Mouse (Mus musculus) megakaryocyte-erythroid progenitor cell, adult 5-6 weeks (primary cell): ENCODE data around the gene Grtp1. TPM values are rescaled to one million over a fixed set of nuclear protein-coding genes. Genes with fewer than 3 reads are reported as not detected.

Experiments
- ATAC-seq: replicated peaks from 2 replicates; pipeline ENCODE4 v1.8.0; 2016; ENCODE audit warnings: mild to moderate bottlenecking, inconsistent platforms; ENCODE audit not compliant: severe bottlenecking, poor library complexity, low FRiP score, low TSS enrichment
- total RNA-seq, 2 experiments: library from RNA; stranded (forward) in 1 of 2; stranded (reverse) in 1 of 2; fragments of 200-1000, 215-1000 nt in 1 of 2; fragments of >200 nt in 1 of 2; fragmentation: Nextera tagmentation in 1 of 2; gene quantifications; 2 replicates each; pipeline ENCODE4 v1.2.3; 2014 to 2017

Grtp1 gene
- total RNA-seq, 2 experiments from 2014 or later = 3.4 TPM; not detected in 1

DNA sequence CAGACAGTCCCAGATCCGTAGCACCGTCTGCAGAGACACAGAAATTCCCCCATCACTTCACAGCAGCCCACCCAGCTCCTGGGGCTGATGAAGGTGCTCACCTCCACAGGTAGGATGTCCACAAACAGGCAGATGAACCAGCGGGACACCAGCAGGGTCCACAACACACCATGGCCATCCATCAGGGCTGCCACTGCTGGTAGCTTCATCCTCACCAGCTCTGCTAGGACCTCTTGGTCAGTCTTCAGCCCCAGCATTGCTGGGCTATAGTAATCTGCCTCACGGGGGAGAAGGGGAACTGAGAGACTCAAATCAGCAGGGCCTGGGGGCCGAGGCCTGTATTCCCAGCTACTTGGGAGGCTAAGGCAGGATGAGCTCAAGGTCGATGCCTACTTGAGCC is 20.9 kb downstream of the Grtp1 start:
- no peak for ATAC-seq

DNA sequence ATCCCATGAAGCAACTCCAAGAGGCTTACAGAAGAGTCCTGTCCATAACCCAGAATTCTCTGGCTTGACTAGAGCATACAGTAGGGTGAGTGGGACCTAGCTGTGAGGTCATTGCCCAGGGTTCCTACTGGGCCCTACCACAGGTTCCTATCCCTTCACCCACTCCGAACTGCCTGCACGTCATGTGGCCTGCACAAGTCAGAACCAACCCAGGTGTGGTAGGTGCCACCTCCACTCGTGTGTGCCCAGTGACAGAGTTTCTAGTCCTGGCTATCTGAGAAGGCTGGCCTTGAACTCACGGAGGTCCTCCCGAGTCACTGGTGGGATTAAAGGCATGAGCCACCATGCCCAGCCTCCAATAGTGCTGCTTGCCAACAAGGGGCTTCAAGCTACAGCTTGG is 22.3 kb downstream of the Grtp1 start:
- no peak for ATAC-seq

DNA sequence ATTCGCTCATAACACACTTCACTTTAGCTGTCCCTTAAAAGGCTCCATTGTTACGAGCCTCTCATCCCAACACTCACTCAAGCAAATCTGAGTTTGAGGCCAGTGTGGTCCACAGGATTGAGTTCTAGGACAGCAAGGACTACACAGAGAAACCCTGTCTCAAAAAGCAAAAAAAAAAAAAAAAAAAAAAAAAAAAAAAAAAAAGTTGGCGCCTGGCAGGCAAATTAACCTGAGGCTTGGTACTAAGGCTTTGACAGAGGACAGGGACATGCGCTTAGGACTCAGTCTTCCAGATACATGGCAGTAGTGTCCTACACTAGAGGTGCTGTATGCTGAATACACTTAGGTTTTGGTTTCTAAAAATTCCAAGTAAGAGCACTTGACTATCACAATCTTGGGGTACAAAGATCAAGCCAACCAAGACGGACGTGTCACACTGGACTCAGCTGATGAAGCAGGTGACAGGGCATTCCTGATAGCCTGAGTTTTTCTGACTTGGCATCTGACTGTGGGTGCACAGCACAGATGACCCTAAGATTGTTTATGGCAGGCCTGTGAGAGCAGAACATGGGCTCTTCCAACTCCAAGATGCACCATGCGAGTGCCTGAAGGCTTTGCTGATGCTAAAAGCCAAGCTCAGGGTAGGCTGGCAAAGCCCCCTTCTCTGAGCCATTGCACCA is 23.1 kb downstream of the Grtp1 start:
- no peak for ATAC-seq

DNA sequence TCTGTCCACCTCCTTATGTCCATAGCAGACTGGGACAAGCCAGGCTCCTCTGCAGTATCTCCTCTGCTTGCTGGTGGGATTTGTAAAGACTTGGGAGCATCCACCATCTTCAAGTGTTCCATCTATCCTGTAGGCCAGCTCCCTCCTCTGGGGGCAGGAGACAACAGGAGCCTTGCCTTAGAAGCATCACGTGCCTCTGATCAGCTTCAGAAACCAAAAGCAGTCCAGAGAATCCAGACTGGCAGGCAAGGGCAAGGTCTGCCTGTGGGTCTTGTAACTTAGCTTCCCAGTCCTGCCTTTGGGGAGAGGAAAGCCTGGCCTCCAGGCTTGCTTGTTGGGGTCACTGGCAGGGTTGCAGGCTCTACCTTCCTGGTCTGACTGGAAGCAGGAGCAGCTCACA is 24.8 kb downstream of the Grtp1 start:
- no peak for ATAC-seq

DNA sequence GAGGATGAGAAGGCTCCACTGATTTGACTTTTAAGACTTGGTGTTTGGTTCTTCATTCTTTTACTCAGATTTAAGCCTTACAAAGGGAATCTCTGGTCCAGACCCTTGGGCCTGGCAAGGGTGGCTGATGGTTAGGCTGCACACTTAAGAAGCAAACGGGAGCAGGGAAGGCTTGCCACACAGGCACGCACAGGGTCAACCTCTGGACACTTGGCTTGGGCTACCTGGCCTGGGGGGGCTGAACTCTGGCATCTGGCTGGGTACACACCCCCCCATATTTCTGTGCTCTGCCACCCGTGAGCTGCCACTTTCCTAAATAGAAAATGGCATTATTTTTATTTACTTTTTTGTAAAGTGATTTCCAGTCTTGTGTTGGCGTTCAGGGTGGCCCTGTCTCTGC is 25.6 kb downstream of the Grtp1 start:
- no peak for ATAC-seq

DNA sequence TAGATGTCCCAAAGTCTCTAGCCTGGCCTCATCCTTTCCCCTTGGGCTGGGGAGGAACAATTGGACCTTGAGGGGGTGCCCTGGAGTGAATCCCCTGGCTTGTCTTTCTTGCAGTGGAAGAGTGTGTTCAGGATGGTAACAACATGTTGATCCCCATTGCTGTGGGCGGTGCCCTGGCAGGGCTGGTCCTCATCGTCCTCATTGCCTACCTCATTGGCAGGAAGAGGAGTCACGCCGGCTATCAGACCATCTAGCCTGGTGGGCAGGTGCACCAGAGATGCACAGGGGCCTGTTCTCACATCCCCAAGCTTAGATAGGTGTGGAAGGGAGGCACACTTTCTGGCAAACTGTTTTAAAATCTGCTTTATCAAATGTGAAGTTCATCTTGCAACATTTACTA is 26.1 kb downstream of the Grtp1 start:
- no peak for ATAC-seq

DNA sequence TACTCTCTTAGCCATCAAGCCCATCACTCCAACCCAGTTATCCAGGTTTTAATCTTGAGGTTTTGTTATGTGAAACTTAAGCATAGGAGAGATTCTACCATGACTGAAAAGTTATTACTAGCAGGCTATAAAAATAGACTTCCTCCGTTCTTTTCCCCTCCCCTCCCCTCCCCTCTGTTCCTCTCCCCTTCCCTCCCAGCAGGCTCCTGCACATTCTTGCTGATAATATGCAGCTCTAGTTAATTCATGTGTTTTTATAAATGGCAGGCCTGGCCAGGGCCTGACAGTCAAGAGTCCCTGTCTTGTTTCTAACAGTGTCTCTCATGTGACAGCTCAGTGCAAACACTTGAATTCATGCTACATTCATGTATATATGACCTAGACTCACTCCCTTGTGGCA is 29.9 kb downstream of the Grtp1 start:
- ATAC-seq = no peak

DNA sequence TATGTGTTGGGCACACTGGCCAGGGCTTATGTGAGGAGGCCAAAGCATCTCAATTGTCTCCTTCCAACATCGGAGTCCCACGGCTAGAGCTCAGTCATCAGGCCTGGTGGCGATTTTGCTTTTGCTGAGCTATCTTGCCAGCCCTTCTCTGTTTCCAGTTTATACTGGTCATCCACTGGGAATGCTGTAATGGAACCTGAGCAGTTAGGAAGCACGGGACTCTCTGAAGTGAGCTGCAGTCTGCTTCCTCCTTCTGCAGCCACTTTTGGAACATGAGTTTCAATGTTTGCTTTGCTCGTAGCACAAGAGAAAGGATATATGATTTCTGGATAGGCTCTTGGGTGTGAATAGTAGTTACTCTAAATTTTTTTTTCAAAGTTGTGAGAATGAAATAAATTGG is 36.1 kb downstream of the Grtp1 start:
- no peak for ATAC-seq

DNA sequence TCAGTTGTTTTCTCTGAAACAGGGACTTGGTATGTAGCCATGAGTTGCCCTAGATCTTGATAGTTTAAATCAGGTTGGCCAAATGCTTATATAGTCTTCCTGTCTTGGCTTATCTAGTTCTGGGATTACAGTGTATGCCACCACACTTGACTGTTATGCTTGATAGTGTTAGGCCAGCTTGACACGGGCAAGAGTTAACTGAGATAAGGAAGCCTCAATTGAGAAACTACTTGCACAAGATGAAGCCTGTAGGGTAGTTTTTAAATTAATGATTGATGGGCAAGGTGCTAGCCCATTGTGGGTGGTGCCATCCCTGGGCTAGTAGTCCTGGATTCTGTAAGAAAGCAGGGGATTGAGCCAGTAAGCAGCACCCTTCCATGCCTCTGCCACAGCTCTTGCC is 36.9 kb downstream of the Grtp1 start:
- ATAC-seq = peak; percentile 75

DNA sequence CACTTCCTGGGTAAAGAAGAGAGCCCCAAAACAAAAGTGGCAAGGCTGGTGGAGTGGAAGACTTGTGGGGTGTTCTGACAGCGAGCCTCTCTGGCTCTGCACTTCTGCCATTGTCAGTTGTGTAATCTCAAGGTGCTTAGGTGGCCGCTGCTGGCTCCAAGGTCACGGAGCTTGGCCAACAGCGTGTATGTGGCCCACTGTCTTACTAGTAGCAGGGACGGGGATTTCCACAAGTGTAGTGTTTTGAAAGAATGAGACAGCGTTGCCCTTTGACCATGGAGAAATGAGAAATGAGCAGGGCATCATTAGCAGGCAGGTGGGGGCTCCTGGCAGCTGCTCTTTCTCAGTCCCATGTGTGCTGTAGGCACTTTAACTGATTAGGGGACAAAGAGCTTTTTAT is 38.3 kb downstream of the Grtp1 start:
- ATAC-seq = no peak

DNA sequence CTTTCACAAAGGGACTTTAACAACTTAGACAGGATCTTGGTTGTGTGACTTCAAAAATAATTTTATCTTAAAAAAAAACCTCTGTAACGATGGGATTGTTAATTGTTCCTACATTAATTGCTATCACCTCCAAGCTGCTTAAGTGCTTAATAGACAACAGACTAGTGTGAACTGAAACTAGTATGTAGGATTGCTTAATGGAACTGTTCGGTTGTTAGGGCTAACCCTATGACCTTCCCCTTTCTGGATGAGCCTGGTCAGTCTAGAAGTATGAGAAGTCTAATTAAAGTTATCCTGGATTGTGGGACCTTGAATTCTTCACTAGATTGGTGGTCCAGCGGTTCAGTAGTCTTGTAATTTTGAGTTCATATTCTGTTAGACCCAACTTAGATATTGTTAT is 39.7 kb downstream of the Grtp1 start:
- ATAC-seq = no peak

DNA sequence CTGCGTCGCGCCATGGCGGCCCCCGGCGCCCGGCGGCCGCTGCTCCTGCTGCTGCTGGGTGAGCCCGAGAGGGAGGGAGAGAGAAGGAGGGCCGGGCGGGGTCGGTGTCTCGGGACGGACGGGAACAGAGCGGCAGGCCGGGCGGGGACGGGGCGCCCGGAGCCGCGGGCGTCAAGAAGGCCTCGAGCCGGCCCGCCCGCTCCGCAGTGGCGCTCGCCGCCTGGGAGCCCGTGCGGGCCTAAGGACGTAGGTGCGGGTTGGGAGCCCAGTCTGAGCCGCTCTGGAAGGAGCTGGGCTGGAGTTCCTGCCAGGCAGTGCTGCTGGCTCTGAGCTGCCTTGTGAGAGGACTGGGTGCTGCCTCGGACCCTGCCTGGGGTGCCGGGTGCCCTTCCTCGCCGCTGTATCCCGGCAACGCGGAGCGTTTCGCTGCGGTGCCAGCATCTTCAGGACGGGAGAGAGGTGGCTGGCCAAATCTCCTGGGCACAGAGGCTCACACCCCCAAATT is 41.0 kb downstream of the Grtp1 start:
- peak; percentile 18 for ATAC-seq

DNA sequence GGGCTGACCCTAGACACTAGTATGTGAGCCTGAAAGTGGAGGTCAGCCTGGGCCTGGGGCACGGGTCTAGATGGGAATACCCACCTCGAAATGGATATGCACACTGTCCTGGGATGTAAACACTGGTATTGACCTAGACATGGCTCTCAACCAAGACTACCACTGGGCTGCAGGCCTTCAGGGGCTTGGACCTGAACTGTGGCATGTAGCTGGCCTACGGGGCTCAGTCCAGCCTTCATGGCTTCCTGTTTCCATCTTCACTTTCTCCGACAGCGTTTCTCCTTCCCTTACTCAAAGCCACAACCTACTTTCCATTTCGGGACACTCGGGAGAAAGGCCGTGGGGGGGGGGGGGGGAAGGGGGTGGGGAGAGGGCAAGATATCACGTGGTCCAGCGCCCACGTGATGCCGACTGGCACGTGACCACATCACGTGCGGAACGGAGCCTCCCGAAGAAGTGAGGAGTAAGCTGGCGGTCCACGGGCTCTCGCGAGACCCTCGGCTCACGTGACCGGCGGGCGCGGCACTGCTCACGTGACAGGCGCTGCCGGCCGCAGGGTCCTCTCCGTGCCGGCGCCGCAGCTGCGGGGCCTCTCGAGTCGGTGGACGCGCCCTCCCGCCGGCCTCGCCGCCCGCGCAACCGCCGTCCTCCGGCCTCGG is 41.6 kb downstream of the Grtp1 start, which contains the start of gene Lamp1:
Gene Lamp1 (plus strand): TSS at position 444 of the 659 bp plus-strand sequence.
- ATAC-seq = peak; percentile 74

DNA sequence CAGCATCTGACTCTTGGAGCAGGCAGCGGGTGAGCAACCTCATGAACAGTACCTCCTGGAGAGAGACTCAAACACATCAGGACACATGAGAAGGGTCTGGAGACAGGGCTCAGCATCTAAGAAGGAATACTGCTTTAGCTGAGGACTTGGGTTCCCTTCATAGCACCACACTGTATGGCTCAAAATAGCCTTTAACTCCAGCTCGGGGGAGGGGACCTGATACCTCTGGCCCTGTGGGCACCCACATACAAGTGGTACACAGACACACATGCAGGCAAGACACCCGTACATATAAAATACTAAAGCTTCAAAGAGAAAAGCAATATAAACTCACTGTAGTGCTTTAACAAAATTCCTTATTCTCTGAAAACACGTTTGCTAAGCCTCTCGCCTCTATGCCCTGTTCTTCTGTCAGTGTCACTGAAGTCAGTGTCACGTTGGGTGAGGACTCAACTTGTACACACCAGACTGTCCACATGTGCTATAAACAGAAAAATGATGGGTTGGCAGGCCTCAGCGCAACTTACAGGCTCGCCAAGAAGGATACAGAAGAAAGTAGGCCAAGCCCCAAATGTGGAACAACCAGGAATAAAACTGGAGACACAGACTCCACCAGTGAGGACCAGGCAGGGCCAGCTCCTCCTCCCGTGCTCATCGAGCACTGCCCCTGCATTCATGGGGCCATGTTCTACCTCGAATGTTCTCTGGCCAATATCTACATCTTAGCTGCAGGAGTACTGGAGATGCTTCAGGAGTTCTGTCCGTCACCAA is 43.9 kb downstream of the Grtp1 start:
- ATAC-seq = no peak

DNA sequence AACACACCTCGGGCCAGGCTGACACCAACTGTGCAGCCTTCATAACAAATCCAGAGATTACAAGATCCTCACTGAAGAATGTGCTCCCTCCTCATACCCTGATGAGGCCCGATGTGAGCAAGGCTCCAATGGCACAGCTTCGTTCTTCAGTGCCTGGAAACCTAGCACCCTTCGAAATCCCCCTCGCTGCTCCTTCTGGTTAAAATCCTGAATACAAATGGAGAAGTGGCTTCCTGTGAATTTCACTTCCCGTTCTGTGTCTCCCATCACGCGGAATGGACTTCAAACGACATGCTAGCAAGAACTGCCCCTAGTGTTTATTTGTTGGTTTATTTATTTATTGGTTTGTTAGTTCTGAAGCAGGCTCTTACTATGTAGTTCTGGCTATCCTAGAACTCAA is 45.1 kb downstream of the Grtp1 start:
- ATAC-seq = no peak

DNA sequence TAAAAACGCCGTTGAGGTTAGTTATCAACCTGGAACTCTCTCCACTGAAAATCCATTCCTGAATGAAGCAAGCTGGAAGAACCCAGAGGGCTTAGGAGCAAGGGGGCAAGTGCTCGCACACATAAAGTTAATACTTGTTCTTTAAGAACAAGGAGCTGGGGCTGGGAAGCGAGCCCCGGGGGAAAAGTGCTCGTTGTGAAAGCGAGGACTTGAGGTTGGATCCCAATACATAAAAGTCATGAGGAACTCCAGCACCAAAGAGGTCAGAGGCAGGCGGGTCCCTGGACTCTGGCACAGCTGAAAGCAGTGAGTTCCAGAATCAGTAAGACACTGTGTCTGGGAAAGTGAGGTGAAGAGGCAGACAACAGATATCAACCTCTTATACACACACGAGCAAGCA is 46.3 kb downstream of the Grtp1 start:
- no peak for ATAC-seq

DNA sequence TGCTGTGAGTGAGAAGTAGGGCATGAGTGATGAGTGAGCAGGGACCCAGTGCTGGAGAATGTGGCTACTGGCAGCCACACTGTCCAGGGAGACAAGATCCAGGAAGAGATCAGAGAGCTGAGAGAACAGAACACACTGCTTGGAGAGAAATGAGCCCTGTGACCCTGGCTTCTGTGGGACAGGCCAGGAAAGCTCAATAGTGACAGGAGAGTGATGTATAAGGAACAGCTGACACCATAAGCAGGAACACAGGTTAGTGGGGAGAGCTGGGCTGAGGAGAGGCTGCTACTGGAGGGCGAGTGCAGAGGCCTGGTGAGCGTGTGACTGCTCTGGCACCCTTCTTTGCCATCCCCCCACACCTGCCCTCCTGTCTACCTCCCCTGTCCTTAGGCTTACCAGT is 49.5 kb downstream of the Grtp1 start:
- no peak for ATAC-seq

DNA sequence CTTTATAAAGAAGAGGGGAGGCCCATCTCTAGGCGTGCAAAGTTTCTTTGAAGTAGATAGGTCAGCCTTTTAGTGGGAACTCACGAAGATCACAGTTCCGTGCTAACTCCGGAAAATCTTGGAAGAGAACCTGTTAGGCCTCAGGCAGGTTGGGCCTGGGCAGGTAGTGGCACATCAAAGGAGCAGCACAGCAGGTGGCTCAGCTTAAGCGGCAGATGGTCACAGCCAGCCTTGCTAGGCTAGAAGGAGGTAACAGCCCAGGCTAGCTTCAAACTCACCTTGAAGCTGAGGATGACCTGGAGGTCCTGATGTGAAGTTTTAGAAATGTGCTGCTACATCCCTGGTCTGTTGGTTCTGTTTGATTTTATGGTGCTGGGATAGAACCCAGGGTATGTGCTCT is 50.6 kb downstream of the Grtp1 start:
- no peak for ATAC-seq

DNA sequence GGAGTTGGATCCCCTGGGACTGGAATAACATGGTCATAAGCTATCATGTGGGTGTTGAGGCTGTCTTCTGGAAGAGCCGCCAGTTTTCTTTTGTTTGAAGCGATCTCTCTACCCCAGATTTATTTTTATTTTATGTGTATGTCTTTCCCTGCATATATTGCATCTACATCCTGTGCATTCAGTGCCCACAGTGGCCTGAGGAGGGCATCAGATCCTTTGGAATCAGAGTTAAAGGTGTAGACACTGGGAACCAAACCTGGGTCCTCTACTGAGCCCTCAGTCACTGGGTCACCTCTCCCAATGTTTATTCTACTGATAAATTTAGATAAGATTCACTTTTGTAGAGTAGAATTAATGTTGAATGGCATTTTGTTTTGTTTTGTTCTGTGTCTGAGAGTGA is 51.1 kb downstream of the Grtp1 start:
- no peak for ATAC-seq

DNA sequence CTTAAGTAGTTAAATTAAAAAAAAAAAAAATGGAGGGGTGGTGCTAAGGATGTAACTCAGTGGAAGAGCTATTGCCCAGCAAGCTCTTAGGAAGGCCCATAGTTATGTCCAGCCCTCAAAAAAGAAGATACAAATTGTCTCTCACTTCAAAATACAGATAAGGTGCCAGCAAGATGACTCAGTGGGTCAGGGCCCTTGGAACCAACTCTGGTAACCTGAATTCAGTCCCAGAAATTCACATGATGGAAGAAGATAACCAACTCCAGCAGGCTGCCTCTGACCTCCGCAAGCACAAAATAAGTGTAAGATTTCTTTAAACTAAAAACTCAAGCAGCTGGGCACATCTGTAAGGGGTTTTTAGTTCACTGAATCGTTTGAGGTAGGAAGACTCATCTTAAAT is 51.9 kb downstream of the Grtp1 start:
- ATAC-seq = no peak

DNA sequence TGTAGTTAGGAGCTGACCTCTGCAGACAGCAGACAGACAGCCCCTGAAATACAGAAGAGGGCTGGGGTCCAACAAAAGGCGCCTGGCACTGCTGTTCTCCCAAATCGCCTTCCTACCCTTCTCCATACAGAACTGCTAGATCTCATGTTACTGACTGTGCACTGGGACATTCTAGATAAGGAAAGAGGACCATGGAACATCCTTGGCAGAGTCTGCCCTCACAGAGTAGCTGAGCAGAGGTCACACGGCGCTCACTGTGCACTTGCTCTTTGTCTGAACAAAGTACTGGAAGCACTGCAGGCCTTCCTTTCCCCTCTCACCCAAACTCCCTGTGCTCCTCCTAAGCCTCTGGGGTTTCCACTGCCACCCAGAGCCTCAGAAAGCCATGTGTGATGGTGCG is 58.7 kb downstream of the Grtp1 start:
- no peak for ATAC-seq
